Mouse (Mus musculus) hindbrain, embryonic 15.5 days (tissue): ENCODE results near the gene Tmem189. TPM values are rescaled to one million over a fixed set of nuclear protein-coding genes. Genes with fewer than 3 reads are reported as not detected.

Experiments used
- microRNA-seq: library from miRNA; unstranded; fragments of <30 nt; microRNA quantifications from one replicate; pipeline ENCODE4, GENCODE M21; 2016
- polyA plus RNA-seq: library from polyadenylated mRNA; unstranded; fragments of >200 nt; fragmentation: Nextera tagmentation; extraction: Ambion mirVana; gene quantifications from 2 replicates; pipeline ENCODE4 v1.2.1, GENCODE M21; 2015

Gene Tmem189
- polyA plus RNA-seq, 1 experiment from 2014 or later = 42.5 TPM

Small RNA genes within 50 kb of the gene (microRNA-seq; reads per million reads assigned to microRNA genes)
- not detected for gene Gm22355

Other genes with a start within 250 kb of the Tmem189 start
- 112 and 115 TPM in 2 replicates for gene Rnf114, start 197.2 kb downstream of the Tmem189 start, polyA plus RNA-seq
- gene Spata2, start 196.9 kb downstream of the Tmem189 start, polyA plus RNA-seq = 30.7 and 33.4 TPM in 2 replicates
- 5.9 and 6.6 TPM in 2 replicates for gene Snai1, start 151.6 kb downstream of the Tmem189 start, polyA plus RNA-seq
- gene Ube2v1, start 57.7 kb downstream of the Tmem189 start, polyA plus RNA-seq = 334 and 356 TPM in 2 replicates
- gene Gm20431, start 28.3 kb downstream of the Tmem189 start, polyA plus RNA-seq = 8.6 and 11.5 TPM in 2 replicates
- 3.2 and 3.3 TPM in 2 replicates for gene Cebpb, start 907 bp downstream of the Tmem189 start, polyA plus RNA-seq
- gene Ptpn1, start 242.2 kb upstream of the Tmem189 start, polyA plus RNA-seq = 69.5 and 77.5 TPM in 2 replicates